Mouse (Mus musculus) E14TG2a.4 (cell line): Measurements from ENCODE around the gene Cyb5b.

Source experiments
- CTCF ChIP-seq: conservative IDR thresholded peaks from 2 replicates; pipeline ENCODE4 v1.5.1; 2014; ENCODE audit warnings: low read length
- POU5F1 ChIP-seq: IDR thresholded peaks from 2 replicates; pipeline ENCODE4 v1.6.1; 2014; ENCODE audit warnings: low read length, borderline replicate concordance

- TF ChIP-seq CTCF (peak; percentile 24), POU5F1 (no peak)
Measured at GRCm38 (mm10) chr8:107109816-107110435, 40.5 kb upstream of the Cyb5b start.
